Mouse (Mus musculus) limb, embryonic 13.5 days (tissue): ENCODE results near the gene Gm28305. TPM values are rescaled to one million over a fixed set of nuclear protein-coding genes. Genes with fewer than 3 reads are reported as not detected.

Experiments used
- ATAC-seq: fragments of 200-750 bp; cut with Nextera tagmentation; 2 replicates; pipeline ENCODE4 v1.8.0; 2017; ENCODE audit warnings: low read depth, moderate number of reproducible peaks, moderate TSS enrichment; ENCODE audit not compliant: low FRiP score
- H3K27ac ChIP-seq: fragments of 300-500 bp; sonication (generic); 2 replicates; pipeline ENCODE4 v1.5.1; 2015; ENCODE audit warnings: inconsistent platforms, mild to moderate bottlenecking, moderate library complexity
- H3K27me3 ChIP-seq: fragments of 300-500 bp; sonication (generic); 2 replicates; pipeline ENCODE4 v1.6.1; 2015; ENCODE audit warnings: mild to moderate bottlenecking, inconsistent platforms
- H3K36me3 ChIP-seq: fragments of 300-500 bp; sonication (generic); 2 replicates; pipeline ENCODE4 v1.6.1; 2015; ENCODE audit warnings: inconsistent platforms, mild to moderate bottlenecking, moderate library complexity
- H3K4me1 ChIP-seq: fragments of 300-500 bp; sonication (generic); 2 replicates; pipeline ENCODE4 v1.6.1; 2015; ENCODE audit warnings: inconsistent platforms
- H3K4me2 ChIP-seq: fragments of 300-500 bp; sonication (generic); replicated peaks from 2 replicates; pipeline ENCODE4 v1.6.1; 2015; ENCODE audit warnings: inconsistent platforms, mild to moderate bottlenecking, moderate library complexity
- H3K4me3 ChIP-seq: fragments of 300-500 bp; sonication (generic); 2 replicates; pipeline ENCODE4 v1.5.1; 2015; ENCODE audit warnings: moderate library complexity, mild to moderate bottlenecking, inconsistent platforms
- H3K9ac ChIP-seq: fragments of 300-500 bp; sonication (generic); 2 replicates; pipeline ENCODE4 v1.6.1; 2015; ENCODE audit warnings: mild to moderate bottlenecking, inconsistent platforms
- H3K9me3 ChIP-seq: fragments of 300-500 bp; sonication (generic); 2 replicates; pipeline ENCODE4 v1.6.1; 2016; ENCODE audit warnings: inconsistent platforms
- WGBS: fragments of 180-500 bp; shearing (Covaris S2); methylation state at CpG from one replicate; pipeline ENCODE4 v1.1.7; 2015; 5-methylcytosine and 5-hydroxymethylcytosine counted together
- polyA plus RNA-seq: library from polyadenylated mRNA; unstranded; fragments of >200 nt; fragmentation: Nextera tagmentation; extraction: Ambion mirVana; gene quantifications from 2 replicates; pipeline ENCODE4 v1.2.1, GENCODE M21; 2015

The Gm28305 gene
- polyA plus RNA-seq, 1 experiment from 2014 or later = not detected

GRCm38 (mm10) chr9:104038266-104038665, 2.2 kb upstream of the Gm28305 start:
- Histone ChIP-seq H3K27me3 (no peaks in the 10 kb centered on the region), H3K4me1 (no peaks in the 10 kb centered on the region), H3K4me3 (no peak overlapping the region), H3K9ac (no peak overlapping the region), H3K36me3 (peaks cover 69% of the 10 kb centered on the region), H3K27ac (no peak overlapping the region), H3K9me3 (no peaks in the 10 kb centered on the region), H3K4me2 (no peak overlapping the region)
- WGBS = 83% methylated on average over 13 of the region's 13 CpGs
- ATAC-seq = no peak

- WGBS = 85% methylated on average over 21 of the region's 21 CpGs
- Histone ChIP-seq H3K4me1 (no peaks in the 10 kb centered on the region), H3K9me3 (no peaks in the 10 kb centered on the region), H3K4me2 (no peak overlapping the region), H3K4me3 (no peak overlapping the region), H3K27ac (no peak overlapping the region), H3K36me3 (peaks cover 69% of the 10 kb centered on the region), H3K27me3 (no peaks in the 10 kb centered on the region), H3K9ac (no peak overlapping the region)
- no peak for ATAC-seq
Observed at GRCm38 (mm10) chr9:104039031-104039695, 1.3 kb upstream of the Gm28305 start.

- H3K9me3 ChIP-seq = no peaks in the 10 kb centered on the region
- H3K36me3 ChIP-seq = peaks cover 63% of the 10 kb centered on the region
- H3K4me2 ChIP-seq = no peak overlapping the region
- no peak overlapping the region for H3K27ac ChIP-seq
- no peak overlapping the region for H3K4me3 ChIP-seq
- H3K9ac ChIP-seq = no peak overlapping the region
- no peaks in the 10 kb centered on the region for H3K4me1 ChIP-seq
- 86% methylated on average over 4 of the region's 4 CpGs for WGBS
- H3K27me3 ChIP-seq = no peaks in the 10 kb centered on the region
- no peak for ATAC-seq
Observed at GRCm38 (mm10) chr9:104039742-104040141, 720 bp upstream of the Gm28305 start.

GRCm38 (mm10) chr9:104043676-104044075, 3.2 kb downstream of the Gm28305 start:
- Histone ChIP-seq H3K27ac (no peak overlapping the region), H3K4me2 (no peak overlapping the region), H3K4me3 (no peak overlapping the region), H3K9me3 (no peaks in the 10 kb centered on the region), H3K4me1 (no peaks in the 10 kb centered on the region), H3K27me3 (no peaks in the 10 kb centered on the region), H3K9ac (no peak overlapping the region), H3K36me3 (peaks cover 59% of the 10 kb centered on the region)
- WGBS = 87% methylated on average over 4 of the region's 4 CpGs
- no peak for ATAC-seq

- H3K9me3 ChIP-seq = no peaks in the 10 kb centered on the region
- WGBS = 96% methylated on average over 6 of the region's 6 CpGs
- H3K9ac ChIP-seq = no peak overlapping the region
- no peak overlapping the region for H3K27ac ChIP-seq
- H3K4me1 ChIP-seq = no peaks in the 10 kb centered on the region
- H3K4me3 ChIP-seq = no peak overlapping the region
- H3K36me3 ChIP-seq = peaks cover 94% of the 10 kb centered on the region
- no peak for ATAC-seq
- no peak overlapping the region for H3K4me2 ChIP-seq
- no peaks in the 10 kb centered on the region for H3K27me3 ChIP-seq
Observed at GRCm38 (mm10) chr9:104051028-104051427, 10.6 kb downstream of the Gm28305 start.

DNA sequence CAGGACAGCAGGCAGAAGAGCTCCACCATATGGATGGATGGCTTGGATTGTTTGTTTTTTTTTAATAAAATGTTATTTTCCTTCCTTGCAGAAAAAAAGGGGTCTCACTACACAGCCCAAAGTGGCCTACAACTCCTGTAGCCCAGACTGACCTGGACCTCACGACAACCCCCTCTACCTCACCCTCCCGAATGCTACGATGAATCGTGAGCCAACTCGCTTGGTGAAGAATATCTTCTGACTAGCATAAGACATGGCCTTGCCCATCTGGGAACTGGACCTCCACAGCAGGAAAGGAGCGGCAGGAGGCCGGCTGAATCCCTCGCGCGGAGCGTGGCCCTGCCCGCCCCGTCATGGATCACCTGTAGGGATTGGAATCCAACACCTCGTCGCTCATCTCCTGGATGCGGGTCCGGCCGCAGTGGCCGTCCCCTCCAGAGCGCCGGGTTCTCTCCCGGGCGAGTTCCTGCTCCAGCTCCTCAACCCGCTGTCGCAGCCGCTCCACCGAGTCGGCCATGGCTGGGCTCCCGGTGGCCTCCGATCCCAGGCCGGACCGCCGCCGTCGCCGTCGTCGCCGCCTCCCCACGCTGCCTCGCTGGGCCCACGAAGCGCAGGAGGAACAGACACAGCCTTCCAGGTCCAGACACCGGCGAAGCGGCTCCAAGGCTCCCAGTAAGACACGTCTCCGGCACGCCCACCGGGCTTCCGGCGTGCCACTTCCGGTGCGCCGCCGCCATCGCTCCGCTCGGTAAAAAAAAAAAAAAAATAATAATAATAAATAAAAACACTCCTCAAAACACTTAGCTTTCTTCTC, 22.2 kb downstream of the Gm28305 start, which contains the start of gene Uba5:
TSS of gene Uba5 (minus strand) at position 705 of the 814 bp plus-strand sequence.
- peak; percentile 84 for ATAC-seq
- 1% methylated on average over 55 of the region's 59 CpGs for WGBS

DNA sequence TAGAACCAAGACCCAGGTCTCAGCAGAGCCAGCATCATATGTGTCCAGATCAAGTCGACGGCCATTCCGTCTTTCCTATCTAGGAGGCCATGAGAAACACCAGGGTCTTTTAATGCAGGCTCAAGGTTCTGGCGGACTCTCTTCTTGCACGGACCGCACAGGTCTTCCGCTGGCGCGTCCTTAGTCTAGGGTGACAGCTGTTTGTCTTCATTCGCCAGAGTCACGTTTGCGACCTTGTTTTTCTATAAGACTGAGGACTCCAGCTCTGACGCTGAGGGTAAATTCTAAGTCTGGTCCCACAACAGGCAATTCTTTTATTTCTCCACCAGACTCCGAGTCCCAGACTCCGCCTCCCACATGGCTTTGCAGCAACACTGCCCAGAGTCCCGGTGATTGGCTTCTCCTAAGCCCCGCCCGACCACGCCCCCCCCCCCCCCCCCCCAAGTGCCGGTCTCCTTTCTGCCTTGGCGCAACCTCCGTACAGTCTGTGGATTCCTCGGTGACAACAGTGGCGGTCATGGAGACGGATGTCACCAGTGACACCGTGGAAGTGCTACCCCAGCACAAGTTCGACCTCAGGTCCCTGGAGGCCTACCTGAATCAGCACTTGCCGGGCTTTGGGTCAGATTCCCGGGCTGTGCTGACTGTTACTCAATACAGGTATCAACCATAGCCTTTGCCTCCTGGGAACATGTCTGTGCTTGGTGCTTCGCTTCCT, 22.9 kb downstream of the Gm28305 start, which contains the start of gene Acad11:
TSS of gene Acad11 (plus strand) at position 134 of the 718 bp plus-strand sequence.
- Histone ChIP-seq H3K27ac (peak within 1 kb of the TSS; percentile 55; the same call in 1 of the 2 replicates), H3K4me3 (peak within 1 kb of the TSS; percentile 100), H3K36me3 (peaks cover 24% of the 10 kb centered on the region), H3K9ac (peak within 1 kb of the TSS; percentile 92), H3K27me3 (no peaks in the 10 kb centered on the region), H3K4me1 (peaks cover 18% of the 10 kb centered on the region), H3K4me2 (peak within 1 kb of the TSS; percentile 93), H3K9me3 (no peaks in the 10 kb centered on the region)
- peak; percentile 94 for ATAC-seq
- under 1% methylated on average over 30 of the region's 30 CpGs for WGBS

More for the DNA sequence above, 22.2 kb downstream of the Gm28305 start, which contains the start of gene Uba5:
- H3K4me2 ChIP-seq = peak within 1 kb of the TSS; percentile 93
- peaks cover 31% of the 10 kb centered on the region for H3K36me3 ChIP-seq
- H3K27ac ChIP-seq = peak within 1 kb of the TSS; percentile 55; the same call in 1 of the 2 replicates
- H3K4me3 ChIP-seq = peak within 1 kb of the TSS; percentile 100
- H3K4me1 ChIP-seq = peaks cover 18% of the 10 kb centered on the region
- H3K9ac ChIP-seq = peak within 1 kb of the TSS; percentile 92
- no peaks in the 10 kb centered on the region for H3K9me3 ChIP-seq
- H3K27me3 ChIP-seq = no peaks in the 10 kb centered on the region

- no peak overlapping the region for H3K4me3 ChIP-seq
- no peaks in the 10 kb centered on the region for H3K9me3 ChIP-seq
- peaks cover 18% of the 10 kb centered on the region for H3K4me1 ChIP-seq
- peaks cover 18% of the 10 kb centered on the region for H3K36me3 ChIP-seq
- no peak overlapping the region for H3K4me2 ChIP-seq
- WGBS = 33% methylated on average over 1 of the region's 1 CpGs
- H3K27me3 ChIP-seq = no peaks in the 10 kb centered on the region
- H3K27ac ChIP-seq = no peak overlapping the region
- ATAC-seq = no peak
- H3K9ac ChIP-seq = no peak overlapping the region
Observed at GRCm38 (mm10) chr9:104064571-104064970, 24.1 kb downstream of the Gm28305 start.

GRCm38 (mm10) chr9:104070241-104070640, 29.8 kb downstream of the Gm28305 start:
- no peaks in the 10 kb centered on the region for H3K27me3 ChIP-seq
- H3K4me2 ChIP-seq = no peak overlapping the region
- no peak overlapping the region for H3K4me3 ChIP-seq
- H3K4me1 ChIP-seq = no peaks in the 10 kb centered on the region
- H3K9ac ChIP-seq = no peak overlapping the region
- H3K9me3 ChIP-seq = no peaks in the 10 kb centered on the region
- 85% methylated on average over 4 of the region's 4 CpGs for WGBS
- no peaks in the 10 kb centered on the region for H3K36me3 ChIP-seq
- no peak overlapping the region for H3K27ac ChIP-seq
- ATAC-seq = no peak

GRCm38 (mm10) chr9:104070863-104071604, 30.6 kb downstream of the Gm28305 start:
- WGBS = 77% methylated on average over 8 of the region's 8 CpGs
- H3K27ac ChIP-seq = no peak overlapping the region

GRCm38 (mm10) chr9:104075808-104076207, 35.3 kb downstream of the Gm28305 start:
- H3K36me3 ChIP-seq = no peaks in the 10 kb centered on the region
- no peak overlapping the region for H3K4me2 ChIP-seq
- WGBS = 62% methylated on average over 2 of the region's 2 CpGs
- no peak overlapping the region for H3K9ac ChIP-seq
- H3K27ac ChIP-seq = no peak overlapping the region
- H3K4me1 ChIP-seq = no peaks in the 10 kb centered on the region
- no peaks in the 10 kb centered on the region for H3K27me3 ChIP-seq
- no peak overlapping the region for H3K4me3 ChIP-seq
- no peaks in the 10 kb centered on the region for H3K9me3 ChIP-seq
- ATAC-seq = no peak

More at GRCm38 (mm10) chr9:104070863-104071604, 30.6 kb downstream of the Gm28305 start:
- H3K9ac ChIP-seq = no peak overlapping the region
- no peaks in the 10 kb centered on the region for H3K36me3 ChIP-seq
- no peak overlapping the region for H3K4me3 ChIP-seq
- no peak overlapping the region for H3K4me2 ChIP-seq
- ATAC-seq = no peak
- H3K27me3 ChIP-seq = no peaks in the 10 kb centered on the region
- H3K4me1 ChIP-seq = no peaks in the 10 kb centered on the region
- H3K9me3 ChIP-seq = no peaks in the 10 kb centered on the region
